Mouse (Mus musculus): ENCODE measurements at regions not wholly inside any gene's neighbourhood (a gene's known extent, or its start where the extent isn't known, plus 50 kb on each side); places are given as distances from the start of the nearest gene placed in this dataset.
"Not testable (repeated sequence)": the region's sequence is repeated elsewhere in the genome, so short reads cannot be mapped to it uniquely, and the experiment has no call there.

GRCm38 (mm10) chrX:14792261-14792660, 581.3 kb downstream of the H2al1n start:
- not testable (repeated sequence) for DNase-seq

GRCm38 (mm10) chrX:14835862-14836261, 624.9 kb downstream of the H2al1n start:
- DNase-seq = no peak

- DNase-seq = peak; percentile 4
Measured at GRCm38 (mm10) chrX:14839740-14840419, 628.9 kb downstream of the H2al1n start.

GRCm38 (mm10) chrX:14840420-14840757, 629.4 kb downstream of the H2al1n start:
- no peak for DNase-seq

GRCm38 (mm10) chrX:14845353-14845752, 634.4 kb downstream of the H2al1n start:
- DNase-seq = no peak

- peak; percentile 13 for DNase-seq
Measured at GRCm38 (mm10) chrX:14884612-14885011, 673.7 kb downstream of the H2al1n start.
